Mouse (Mus musculus) heart, adult 2 months (tissue): ENCODE measurements around the gene Ccnl2.

Source experiments
- CTCF ChIP-seq: fragments of 200-600 bp; IDR thresholded peaks from 2 replicates; pipeline ENCODE4 v1.8.1; 2022; ENCODE audit warnings: antibody characterized with exemption, mild to moderate bottlenecking, moderate library complexity
- EP300 ChIP-seq: fragments of 200-500 bp; IDR thresholded peaks from 2 replicates; pipeline ENCODE4 v1.6.1; 2011; ENCODE audit warnings: low read depth, low read length, control low read depth; ENCODE audit not compliant: insufficient read depth
- POLR2A ChIP-seq: fragments of 200-500 bp; IDR thresholded peaks from 2 replicates; pipeline ENCODE4 v1.6.1; 2011; ENCODE audit warnings: mild to moderate bottlenecking, low read depth, low read length, control low read depth; ENCODE audit not compliant: insufficient read depth

DNA sequence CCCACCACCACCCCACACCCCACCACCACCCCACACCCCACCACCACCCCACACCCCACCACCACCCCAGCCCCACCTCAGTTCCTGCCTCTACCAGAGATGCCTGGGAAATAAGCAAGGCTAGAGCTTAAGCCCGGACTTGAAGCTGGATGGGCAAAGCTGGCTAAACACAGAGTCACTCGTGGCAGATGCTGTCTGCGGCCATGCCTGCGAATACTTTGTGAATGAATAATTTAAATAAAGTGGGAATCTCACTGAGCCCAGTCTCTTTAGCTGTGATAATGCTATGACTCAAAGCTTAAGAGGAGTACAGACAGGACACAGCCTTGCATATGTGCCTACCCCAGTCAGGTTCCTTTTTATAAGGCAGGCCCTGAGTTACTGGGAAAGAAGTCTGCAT lies 32.8 kb upstream of the Ccnl2 start:
- TF ChIP-seq EP300 (no peak), POLR2A (no peak), CTCF (no peak)
